Mouse (Mus musculus): ENCODE data around the gene Ippk. TPM values are rescaled to one million over a fixed set of nuclear protein-coding genes. Genes with fewer than 3 reads are reported as not detected.

Gene Ippk
- total and polyA plus RNA-seq, 2 experiments from 2014 or later: 10.9 to 11.9 TPM

DNA sequence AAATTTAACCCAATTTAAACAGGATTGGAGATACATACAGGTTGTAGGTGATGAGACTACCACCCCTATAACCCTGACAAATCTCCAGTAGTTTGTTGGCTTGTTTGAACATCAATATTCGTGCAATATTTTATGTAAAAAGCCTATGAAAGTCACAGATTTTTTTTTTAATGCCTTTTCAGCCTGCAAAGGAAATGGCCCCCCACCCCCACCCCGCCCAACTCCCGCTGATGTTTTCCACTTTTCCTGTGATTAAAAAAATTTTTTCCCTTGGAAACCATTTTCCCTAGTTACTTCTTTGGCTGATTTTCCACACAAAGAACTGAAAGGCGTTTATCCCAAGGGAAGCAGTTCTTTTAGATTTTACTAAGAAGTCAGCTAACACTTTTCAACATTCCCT lies 83.5 kb downstream of the Ippk start, which contains the start of gene Ecm2:
TSS of gene Ecm2 (plus strand) at position 301 of the 400 bp plus-strand sequence.
- H3K4me3 ChIP-seq (ENCODE audit: low read depth, low read length): no peak within 1 kb of the TSS
- no peaks in the 10 kb centered on the region for H3K36me3 ChIP-seq (ENCODE audit: insufficient read depth, low read length)
- TF ChIP-seq CTCF (IDR thresholded peaks at IDR 0.05): no peak
- no peak within 1 kb of the TSS for H3K27ac ChIP-seq (ENCODE audit: low read depth, low read length)
- H3K9ac ChIP-seq (replicated peaks; ENCODE audit: low read length, poor library complexity, severe bottlenecking): no peak within 1 kb of the TSS
- no peak for ATAC-seq (ENCODE audit: low FRiP score)
- no peaks in the 10 kb centered on the region for H3K9me3 ChIP-seq (ENCODE audit: low read length)
- WGBS: 14% methylated on average over 4 of the region's 4 CpGs
- no peaks in the 10 kb centered on the region for H3K4me1 ChIP-seq (ENCODE audit: insufficient read depth, low read length)
- no peak within 1 kb of the TSS for H3K4me2 ChIP-seq (ENCODE audit: low read depth, low read length, poor library complexity, severe bottlenecking)
- no peaks in the 10 kb centered on the region for H3K27me3 ChIP-seq (ENCODE audit: insufficient read depth, low read length)
- no peak for DNase-seq (ENCODE audit: low spot score)

DNA sequence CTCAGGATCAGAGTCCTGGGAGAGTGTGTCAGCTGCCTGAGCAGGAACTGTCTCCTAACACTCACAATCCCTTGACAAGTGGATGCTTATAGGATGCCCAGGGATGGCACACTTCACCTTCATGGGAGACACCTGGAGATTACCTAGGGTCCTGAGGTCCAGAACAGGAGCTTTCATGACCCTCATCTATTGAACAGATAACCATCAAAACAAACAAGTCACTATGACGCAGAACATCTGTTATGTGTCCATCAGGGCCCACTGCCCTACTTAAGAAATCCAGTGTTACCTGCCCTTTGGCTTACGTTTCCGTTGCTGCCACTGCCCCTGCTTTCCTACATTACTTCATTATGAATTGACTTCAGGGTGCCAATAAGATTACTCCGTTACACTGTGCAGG lies 84.7 kb downstream of the Ippk start:
- TF ChIP-seq CTCF (IDR thresholded peaks at IDR 0.05): no peak
- no peaks in the 10 kb centered on the region for H3K36me3 ChIP-seq (ENCODE audit: insufficient read depth, low read length)
- no peak overlapping the region for H3K9ac ChIP-seq (replicated peaks; ENCODE audit: low read length, poor library complexity, severe bottlenecking)
- no peaks in the 10 kb centered on the region for H3K9me3 ChIP-seq (ENCODE audit: low read length)
- DNase-seq (ENCODE audit: low spot score): no peak
- no peak for ATAC-seq (ENCODE audit: low FRiP score)
- H3K27ac ChIP-seq (ENCODE audit: low read depth, low read length): no peak overlapping the region
- H3K4me3 ChIP-seq (ENCODE audit: low read depth, low read length): no peak overlapping the region
- H3K27me3 ChIP-seq (ENCODE audit: insufficient read depth, low read length): no peaks in the 10 kb centered on the region
- no peaks in the 10 kb centered on the region for H3K4me1 ChIP-seq (ENCODE audit: insufficient read depth, low read length)
- H3K4me2 ChIP-seq (ENCODE audit: low read depth, low read length, poor library complexity, severe bottlenecking): no peak overlapping the region
- WGBS: 84% methylated on average over 4 of the region's 4 CpGs

DNA sequence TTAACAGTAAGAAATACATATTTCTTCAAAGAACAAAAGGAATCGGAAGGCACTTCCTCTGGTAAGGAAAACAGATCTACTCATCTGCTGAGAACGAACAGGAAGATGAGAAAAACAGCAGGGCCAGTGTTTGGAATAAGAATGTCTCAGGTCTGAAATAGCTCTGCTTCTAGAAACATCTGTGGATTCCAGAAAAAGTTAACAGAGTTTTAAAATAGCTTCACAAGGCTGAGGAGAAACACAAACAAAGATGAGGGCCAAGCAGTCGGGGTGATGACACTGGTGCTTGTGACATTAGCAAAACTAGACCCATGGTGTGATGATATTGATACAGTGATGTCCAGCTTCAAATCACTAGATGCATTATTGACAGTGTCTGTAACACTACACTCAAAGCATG lies 86.1 kb downstream of the Ippk start:
- Histone ChIP-seq H3K4me1 (ENCODE audit: insufficient read depth, low read length) (no peaks in the 10 kb centered on the region), H3K9me3 (ENCODE audit: low read length) (no peaks in the 10 kb centered on the region), H3K36me3 (ENCODE audit: insufficient read depth, low read length) (no peaks in the 10 kb centered on the region), H3K4me3 (ENCODE audit: low read depth, low read length) (no peak overlapping the region), H3K4me2 (ENCODE audit: low read depth, low read length, poor library complexity, severe bottlenecking) (no peak overlapping the region), H3K9ac (replicated peaks; ENCODE audit: low read length, poor library complexity, severe bottlenecking) (no peak overlapping the region), H3K27me3 (ENCODE audit: insufficient read depth, low read length) (no peaks in the 10 kb centered on the region), H3K27ac (ENCODE audit: low read depth, low read length) (no peak overlapping the region)
- ATAC-seq (ENCODE audit: low FRiP score) (no peak), DNase-seq (ENCODE audit: low spot score) (no peak)
- WGBS: 82% methylated on average over 3 of the region's 3 CpGs
- no peak for TF ChIP-seq CTCF (IDR thresholded peaks at IDR 0.05)

Other genes with a start within 250 kb of the Ippk start
- 19.4 and 29.7 TPM in 2 replicates for gene Ninj1, start 233.8 kb upstream of the Ippk start, total RNA-seq (2014; rRNA removed)
- gene Ninj1, start 233.8 kb upstream of the Ippk start, polyA plus RNA-seq (2015; fragmentation: Nextera tagmentation; extraction: Ambion mirVana): 34.8 and 36.5 TPM in 2 replicates
- gene Card19, start 205.2 kb upstream of the Ippk start, total RNA-seq (2014; rRNA removed): 25.8 and 32.7 TPM in 2 replicates
- 39.8 and 44.5 TPM in 2 replicates for gene Card19, start 205.2 kb upstream of the Ippk start, polyA plus RNA-seq (2015; fragmentation: Nextera tagmentation; extraction: Ambion mirVana)
- gene Susd3, start 172.5 kb upstream of the Ippk start, total RNA-seq (2014; rRNA removed): 0.33 and 1.2 TPM in 2 replicates
- gene Susd3, start 172.5 kb upstream of the Ippk start, polyA plus RNA-seq (2015; fragmentation: Nextera tagmentation; extraction: Ambion mirVana): 0.63 and 0.92 TPM in 2 replicates
- 9.3 and 12.0 TPM in 2 replicates for gene Fgd3, start 100.9 kb upstream of the Ippk start, total RNA-seq (2014; rRNA removed)
- gene Fgd3, start 100.9 kb upstream of the Ippk start, polyA plus RNA-seq (2015; fragmentation: Nextera tagmentation; extraction: Ambion mirVana): 2.1 and 2.4 TPM in 2 replicates
- gene Bicd2, start 79.7 kb upstream of the Ippk start, total RNA-seq (2014; rRNA removed): 49.3 and 50.4 TPM in 2 replicates
- gene Bicd2, start 79.7 kb upstream of the Ippk start, polyA plus RNA-seq (2015; fragmentation: Nextera tagmentation; extraction: Ambion mirVana): 24.0 and 24.1 TPM in 2 replicates
- gene Tes3-ps, start 72.1 kb downstream of the Ippk start, total RNA-seq (2014; rRNA removed): 0.14 and 0.38 TPM in 2 replicates
- 0.34 and 0.70 TPM in 2 replicates for gene Tes3-ps, start 72.1 kb downstream of the Ippk start, polyA plus RNA-seq (2015; fragmentation: Nextera tagmentation; extraction: Ambion mirVana)
- gene Ecm2, start 83.6 kb downstream of the Ippk start, total RNA-seq (2014; rRNA removed): 2.4 and 2.7 TPM in 2 replicates
- gene Ecm2, start 83.6 kb downstream of the Ippk start, polyA plus RNA-seq (2015; fragmentation: Nextera tagmentation; extraction: Ambion mirVana): 1.3 and 1.4 TPM in 2 replicates
- 0.71 and 1.6 TPM in 2 replicates for gene Aspn, start 123.2 kb downstream of the Ippk start, total RNA-seq (2014; rRNA removed)
- 0.74 and 0.80 TPM in 2 replicates for gene Aspn, start 123.2 kb downstream of the Ippk start, polyA plus RNA-seq (2015; fragmentation: Nextera tagmentation; extraction: Ambion mirVana)
- gene Omd, start 161.2 kb downstream of the Ippk start, total RNA-seq (2014; rRNA removed): 0.61 and 1.1 TPM in 2 replicates
- gene Omd, start 161.2 kb downstream of the Ippk start, polyA plus RNA-seq (2015; fragmentation: Nextera tagmentation; extraction: Ambion mirVana): 1.1 and 1.6 TPM in 2 replicates
- 19.7 and 20.7 TPM in 2 replicates for gene Ogn, start 186.8 kb downstream of the Ippk start, total RNA-seq (2014; rRNA removed)
- gene Ogn, start 186.8 kb downstream of the Ippk start, polyA plus RNA-seq (2015; fragmentation: Nextera tagmentation; extraction: Ambion mirVana): 13.8 and 15.5 TPM in 2 replicates
- 1.3 and 9.3 TPM in 2 replicates for gene Cenpp, start 231.5 kb downstream of the Ippk start, total RNA-seq (2014; rRNA removed)
- gene Cenpp, start 231.5 kb downstream of the Ippk start, polyA plus RNA-seq (2015; fragmentation: Nextera tagmentation; extraction: Ambion mirVana): 6.9 and 7.1 TPM in 2 replicates
- 9.2 and 12.0 TPM in 2 replicates for gene Nol8, start 231.8 kb downstream of the Ippk start, total RNA-seq (2014; rRNA removed)
- gene Nol8, start 231.8 kb downstream of the Ippk start, polyA plus RNA-seq (2015; fragmentation: Nextera tagmentation; extraction: Ambion mirVana): 10.8 TPM in 2 replicates